Mouse (Mus musculus): Measurements from ENCODE around the gene Kcnk16.

Gene Kcnk16

GRCm38 (mm10) chr14:20233016-20233980 lies 35.7 kb downstream of the Kcnk16 start:
- no peak for DNase-seq (ENCODE audit: extremely low read depth, low read depth, low spot score)

- DNase-seq (ENCODE audit: extremely low read depth, low read depth, low spot score): no peak
These were observed 38.9 kb downstream of the Kcnk16 start for GRCm38 (mm10) chr14:20230063-20230491.

GRCm38 (mm10) chr14:20229437-20229836 lies 39.6 kb downstream of the Kcnk16 start:
- no peak for DNase-seq (ENCODE audit: extremely low read depth, low read depth, low spot score)

GRCm38 (mm10) chr14:20228336-20228735 lies 40.7 kb downstream of the Kcnk16 start:
- no peak for DNase-seq (ENCODE audit: extremely low read depth, low read depth, low spot score)

GRCm38 (mm10) chr14:20226982-20227381 lies 42.0 kb downstream of the Kcnk16 start:
- no peak for DNase-seq (ENCODE audit: extremely low read depth, low read depth, low spot score)

GRCm38 (mm10) chr14:20226488-20226887 lies 42.5 kb downstream of the Kcnk16 start:
- DNase-seq (ENCODE audit: extremely low read depth, low read depth, low spot score): no peak

- DNase-seq (ENCODE audit: extremely low read depth, low read depth, low spot score): no peak
These were observed 43.5 kb downstream of the Kcnk16 start for GRCm38 (mm10) chr14:20225525-20225924.

- peak; percentile 39 for DNase-seq (ENCODE audit: extremely low read depth, low read depth, low spot score)
These were observed 44.3 kb downstream of the Kcnk16 start for GRCm38 (mm10) chr14:20224576-20225218.

GRCm38 (mm10) chr14:20224163-20224562 lies 44.8 kb downstream of the Kcnk16 start:
- no peak for DNase-seq (ENCODE audit: extremely low read depth, low read depth, low spot score)

GRCm38 (mm10) chr14:20223253-20223652 lies 45.7 kb downstream of the Kcnk16 start:
- DNase-seq (ENCODE audit: extremely low read depth, low read depth, low spot score): no peak

- DNase-seq (ENCODE audit: extremely low read depth, low read depth, low spot score): no peak
These were observed 47.9 kb downstream of the Kcnk16 start for GRCm38 (mm10) chr14:20221083-20221482.

- no peak for DNase-seq (ENCODE audit: extremely low read depth, low read depth, low spot score)
These were observed 49.1 kb downstream of the Kcnk16 start for GRCm38 (mm10) chr14:20219849-20220248.

GRCm38 (mm10) chr14:20217299-20217864 lies 51.6 kb downstream of the Kcnk16 start:
- DNase-seq (ENCODE audit: extremely low read depth, low read depth, low spot score): no peak

GRCm38 (mm10) chr14:20216561-20217298 lies 52.3 kb downstream of the Kcnk16 start:
- no peak for DNase-seq (ENCODE audit: extremely low read depth, low read depth, low spot score)

GRCm38 (mm10) chr14:20215826-20216225 lies 53.2 kb downstream of the Kcnk16 start:
- no peak for DNase-seq (ENCODE audit: extremely low read depth, low read depth, low spot score)

GRCm38 (mm10) chr14:20214125-20214524 lies 54.9 kb downstream of the Kcnk16 start:
- DNase-seq (ENCODE audit: extremely low read depth, low read depth, low spot score): no peak

- DNase-seq (ENCODE audit: extremely low read depth, low read depth, low spot score): no peak
These were observed 57.0 kb downstream of the Kcnk16 start for GRCm38 (mm10) chr14:20211754-20212601.
